Mouse (Mus musculus): ENCODE data around the gene Ccdc155.

Gene Ccdc155

DNA sequence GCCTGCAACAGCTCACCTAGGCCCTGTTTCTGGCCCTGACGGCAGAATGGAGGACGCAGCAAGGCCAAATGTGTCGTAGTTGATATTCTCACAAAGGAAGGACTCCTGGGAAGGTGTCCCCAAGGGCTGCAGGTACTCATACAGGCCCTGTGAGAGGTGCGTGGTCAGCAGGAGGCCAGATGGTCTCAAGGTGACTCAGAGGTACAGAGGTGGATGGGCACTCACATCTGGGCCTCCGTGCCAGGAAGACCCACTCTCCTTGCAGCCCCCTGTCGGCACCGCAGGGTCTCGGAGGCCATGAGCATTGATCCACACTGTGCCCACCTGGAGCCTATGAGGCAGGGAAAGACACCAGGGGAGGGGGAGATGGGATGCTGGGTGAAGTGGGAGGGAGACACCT lies 59.2 kb downstream of the Ccdc155 start:
- no peak for DNase-seq (ENCODE audit: low spot score)

- no peak for DNase-seq (ENCODE audit: low spot score)
Observed at GRCm38 (mm10) chr7:45144368-45145174, 60.1 kb downstream of the Ccdc155 start.

- no peak for DNase-seq (ENCODE audit: low spot score)
Observed at GRCm38 (mm10) chr7:45141914-45142313, 62.8 kb downstream of the Ccdc155 start.

GRCm38 (mm10) chr7:45141319-45141718 lies 63.4 kb downstream of the Ccdc155 start:
- no peak for DNase-seq (ENCODE audit: low spot score)

DNA sequence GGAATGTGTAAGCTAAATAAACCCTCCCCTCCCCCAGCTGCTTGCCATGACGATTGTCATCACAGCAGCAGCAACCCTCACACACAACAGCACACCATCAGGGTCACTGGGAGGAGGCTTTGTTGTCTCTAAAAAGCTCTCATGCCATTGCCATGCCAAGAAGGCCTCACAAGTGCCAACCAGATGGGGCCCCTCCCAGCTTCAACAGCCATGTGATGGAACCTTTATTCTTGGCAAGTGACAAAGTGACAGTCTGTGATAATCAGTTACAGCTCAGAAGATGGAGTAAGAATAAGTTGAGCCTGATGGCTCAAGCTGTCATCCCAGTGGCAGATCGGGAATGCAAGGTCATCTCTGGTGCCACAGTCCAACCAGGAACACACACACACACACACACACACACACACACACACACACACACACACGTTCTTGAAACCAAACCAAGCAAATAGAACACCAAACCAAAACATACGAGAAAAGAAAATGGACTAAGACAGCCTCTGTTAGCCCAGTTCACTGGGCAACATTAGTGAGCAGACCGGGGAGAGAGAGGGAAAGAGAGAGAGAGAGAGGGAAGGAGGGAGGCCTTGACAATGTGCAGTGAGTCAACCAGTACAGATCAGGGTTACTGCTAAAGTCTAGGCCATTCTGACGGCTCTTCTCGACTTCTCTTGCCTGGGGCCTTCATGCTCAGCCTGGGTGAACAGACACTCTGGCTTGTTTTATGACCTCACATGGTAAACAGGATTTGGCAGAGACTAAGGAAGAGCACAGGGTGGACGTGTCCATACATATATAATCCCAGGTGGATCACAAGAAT lies 64.6 kb downstream of the Ccdc155 start:
- DNase-seq (ENCODE audit: low spot score), result no peak

- DNase-seq (ENCODE audit: low spot score), result no peak
Observed at GRCm38 (mm10) chr7:45138403-45138802, 66.3 kb downstream of the Ccdc155 start.

DNA sequence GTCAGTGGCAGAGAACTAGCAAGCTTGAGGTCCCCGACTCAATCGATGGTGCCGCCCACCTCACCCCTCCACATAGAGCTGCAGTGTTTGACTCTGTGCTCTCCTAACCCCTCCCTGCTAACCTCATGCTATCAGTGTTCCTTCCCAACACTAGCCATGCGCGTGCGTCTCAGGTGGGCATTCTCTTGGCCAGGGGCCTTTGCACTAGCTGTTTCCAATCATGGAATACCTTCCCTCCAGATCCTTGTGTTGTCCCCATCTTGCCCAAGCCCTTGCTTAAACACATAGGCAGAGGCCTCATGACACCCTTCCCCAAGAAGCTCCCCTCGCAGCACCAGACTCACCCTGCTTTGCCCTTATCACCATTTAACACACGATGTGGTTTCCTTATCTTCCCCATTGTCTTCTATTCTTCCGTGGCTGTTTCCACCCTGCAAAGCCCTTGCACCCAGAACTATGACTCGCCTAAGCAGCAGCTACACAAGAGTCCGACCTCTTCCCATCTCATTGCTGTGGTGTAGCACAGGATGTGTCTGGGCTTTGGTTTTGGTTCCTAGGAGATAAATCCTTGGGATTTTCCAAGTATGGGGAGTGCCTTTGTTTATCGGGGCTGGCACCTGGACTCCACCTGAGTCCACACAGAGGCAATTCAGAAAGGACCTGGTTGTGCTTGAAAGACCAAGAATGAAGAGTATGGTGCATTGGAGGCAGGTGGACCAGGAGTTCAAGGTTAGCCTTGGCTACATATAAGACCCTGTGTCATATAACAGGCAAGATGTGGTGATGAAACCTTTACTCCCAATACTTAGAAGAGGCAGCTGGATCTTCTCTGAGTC lies 67.3 kb downstream of the Ccdc155 start:
- no peak for DNase-seq (ENCODE audit: low spot score)

DNA sequence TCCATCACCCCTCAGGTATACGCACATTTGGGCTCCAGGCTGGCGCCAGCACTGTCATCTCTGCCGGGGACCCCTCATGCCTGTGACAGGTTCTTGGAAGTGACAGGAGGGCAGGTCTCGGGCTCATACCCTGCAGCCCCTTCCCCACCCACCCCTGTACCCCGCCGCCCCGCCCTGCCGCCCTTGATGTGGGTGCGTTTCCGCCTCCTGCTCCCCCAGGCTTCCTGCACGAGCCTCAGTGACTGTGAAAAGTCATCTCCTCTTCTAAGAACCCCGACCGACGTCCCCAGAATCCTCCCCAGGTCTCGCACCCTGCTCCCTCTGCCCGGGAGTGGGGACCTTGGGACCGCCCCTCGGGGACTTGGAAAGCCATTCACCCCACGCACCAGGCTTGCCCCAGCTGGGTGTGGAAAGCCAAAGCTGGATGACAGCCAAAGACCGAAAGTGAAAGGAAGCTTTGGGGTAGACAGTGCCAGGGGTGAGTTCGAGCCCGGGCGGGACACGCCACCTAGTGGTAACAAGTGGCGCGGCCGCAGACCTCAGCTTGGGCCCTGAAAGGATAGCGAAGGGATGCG lies 68.6 kb downstream of the Ccdc155 start, which contains the start of the genes Gm45713 and Flt3l:
Gm45713 (minus strand) TSS at position 239 of the 575 bp plus-strand sequence.
Flt3l (minus strand) TSS at position 440 of the 575 bp plus-strand sequence.
- peak; percentile 87 for DNase-seq (ENCODE audit: low spot score)

GRCm38 (mm10) chr7:45135370-45135769 lies 69.3 kb downstream of the Ccdc155 start:
- no peak for DNase-seq (ENCODE audit: low spot score)

GRCm38 (mm10) chr7:45134544-45135026 lies 70.1 kb downstream of the Ccdc155 start:
- DNase-seq (ENCODE audit: low spot score), result no peak
